Mouse (Mus musculus) cerebellum, adult 11-12 months (tissue): ENCODE data around the gene Ppp1r1b.
"Not testable (repeated sequence)": the region's sequence is repeated elsewhere in the genome, so short reads cannot be mapped to it uniquely, and the experiment has no call there.

Experiments used
- DNase-seq: peaks from one replicate; pipeline ENCODE4 v3.0.0; 2022

The Ppp1r1b gene

DNA sequence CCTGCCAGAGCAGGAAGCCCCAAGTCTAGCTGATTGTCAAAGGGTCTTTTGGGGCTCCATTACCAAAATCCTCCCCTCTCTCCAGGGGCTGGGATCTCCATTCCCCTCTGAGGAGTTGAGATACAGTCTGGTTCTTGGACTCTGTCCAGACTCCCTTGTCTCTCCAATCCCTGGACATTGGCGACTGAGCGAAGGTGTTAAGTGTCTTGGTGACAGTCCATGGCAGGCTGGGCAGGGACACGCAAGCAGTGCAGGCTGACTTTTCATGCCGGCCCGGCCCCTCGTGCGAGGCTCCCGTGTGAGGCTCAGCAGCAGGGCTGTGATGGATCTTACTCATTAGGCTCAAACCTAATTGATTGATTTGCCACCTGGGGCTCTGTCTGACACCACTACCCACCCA, 26.1 kb downstream of the Ppp1r1b start:
- DNase-seq, result no peak

DNA sequence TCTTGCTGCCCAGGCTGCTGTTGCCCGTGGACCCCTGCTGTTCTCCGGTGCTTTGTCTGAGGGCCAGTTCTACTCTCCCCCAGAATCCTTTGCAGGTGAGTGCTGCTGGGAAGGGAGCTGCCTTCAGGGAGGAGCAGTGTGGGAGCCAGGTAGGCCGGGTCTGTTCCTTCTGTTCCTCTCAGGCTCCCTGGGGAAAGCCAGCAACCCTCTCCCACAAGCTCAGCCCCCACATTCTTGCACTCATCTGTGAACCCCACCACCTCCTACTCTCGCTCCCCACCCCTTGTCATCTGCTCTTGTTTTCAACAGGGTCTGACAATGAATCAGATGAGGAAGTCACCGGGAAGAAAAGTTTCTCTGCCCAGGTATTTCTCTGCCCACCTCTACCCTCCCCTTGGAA, 28.6 kb downstream of the Ppp1r1b start:
- no peak for DNase-seq

DNA sequence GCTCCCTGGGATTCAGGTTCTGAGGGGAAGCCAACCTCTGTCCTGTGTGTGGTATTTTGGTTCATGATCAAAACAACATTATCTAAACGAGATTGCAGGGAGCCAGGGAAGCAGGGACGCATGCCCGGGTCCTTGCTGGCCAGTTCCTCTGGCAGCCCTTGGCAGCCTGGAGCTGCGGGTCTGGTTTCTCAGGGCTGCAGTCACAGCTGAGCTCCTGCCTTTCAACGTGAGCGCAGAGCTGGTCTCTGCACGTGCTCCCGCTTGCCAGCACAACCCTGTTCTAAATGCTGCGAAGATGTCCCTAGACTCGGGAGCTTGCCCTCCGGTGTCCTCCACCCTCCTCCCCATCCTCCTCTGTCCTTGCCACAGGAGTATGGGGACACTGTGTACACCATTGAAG, 29.6 kb downstream of the Ppp1r1b start:
- no peak for DNase-seq

DNA sequence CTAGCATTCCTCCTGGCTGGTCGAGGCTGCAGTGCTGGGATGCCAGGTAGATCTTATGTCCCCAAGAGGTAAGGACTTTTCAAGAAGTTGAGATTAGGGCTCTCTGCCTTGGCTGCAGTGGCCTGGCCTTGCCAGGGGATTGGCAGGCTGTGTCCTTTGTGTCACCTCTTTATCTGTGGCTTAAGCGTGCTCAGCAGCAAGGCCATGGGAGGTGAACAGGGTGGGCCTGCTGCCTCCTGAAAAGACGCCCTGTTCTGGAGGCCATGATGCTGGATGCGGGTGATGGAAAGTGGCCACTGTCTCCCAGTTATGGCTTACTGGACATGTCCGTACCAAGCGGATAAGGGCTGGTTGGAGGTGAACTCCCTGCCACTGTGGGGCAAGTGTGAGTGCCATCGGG, 31.2 kb downstream of the Ppp1r1b start:
- no peak for DNase-seq

DNA sequence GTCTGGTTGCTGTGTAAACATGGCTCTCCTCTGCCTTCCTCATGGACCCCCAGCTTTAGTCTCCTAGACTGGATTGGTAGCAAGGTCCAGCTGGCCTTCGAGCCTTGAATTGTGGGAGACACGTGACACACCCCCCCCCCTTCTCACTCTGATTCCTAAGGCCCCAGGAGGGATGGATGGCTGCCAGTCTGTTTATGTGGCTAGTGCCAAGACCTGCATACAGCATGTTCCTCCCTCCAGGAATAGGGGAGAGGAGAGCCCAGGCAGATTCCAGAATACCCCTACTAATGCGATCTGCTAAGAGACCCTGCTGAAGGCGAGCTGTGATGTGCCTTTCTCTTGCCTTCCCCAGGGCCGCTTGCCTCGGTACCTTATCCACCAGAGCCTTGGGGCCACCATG, 31.9 kb downstream of the Ppp1r1b start:
- DNase-seq, result peak; percentile 74

DNA sequence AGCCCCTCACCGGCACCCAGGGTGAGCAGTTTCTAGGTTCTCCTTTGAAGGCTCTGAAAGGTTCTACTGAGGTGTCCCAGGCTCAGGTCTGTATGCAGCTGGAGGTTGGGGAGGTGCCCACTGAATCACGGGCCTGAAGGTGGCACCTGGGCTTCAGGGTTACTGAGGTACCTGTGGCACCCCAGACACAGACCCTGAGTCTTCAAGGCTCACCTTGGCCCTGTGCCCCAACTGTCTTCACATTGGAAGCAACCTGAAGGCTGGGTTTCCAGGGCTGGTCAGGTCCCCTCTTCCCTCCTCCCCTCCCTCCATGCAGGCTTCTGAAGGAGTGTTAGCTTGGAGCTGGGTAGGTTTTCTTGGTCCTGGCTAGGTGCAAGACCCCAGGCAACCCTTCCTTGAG, 33.4 kb downstream of the Ppp1r1b start:
- DNase-seq, result peak; percentile 51

DNA sequence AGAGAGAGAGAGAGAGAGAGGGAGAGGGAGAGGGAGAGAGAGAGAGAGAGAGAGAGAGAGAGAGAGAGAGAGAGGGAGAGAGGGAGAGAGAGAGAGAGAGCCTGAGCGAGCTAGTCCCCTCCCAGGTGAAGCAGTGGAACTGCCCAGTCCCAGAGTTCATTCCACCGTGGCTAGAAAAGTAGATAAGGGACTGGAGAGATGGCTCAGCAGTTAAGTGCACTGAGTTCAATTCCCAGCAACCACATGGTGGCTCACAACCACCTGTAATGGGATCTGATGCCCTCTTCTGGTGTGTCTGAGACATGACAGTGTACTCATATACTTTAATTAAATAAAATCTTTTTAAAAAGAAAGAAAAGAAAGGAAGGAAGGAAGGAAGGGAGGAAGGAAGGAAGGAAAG, 34.2 kb downstream of the Ppp1r1b start:
- DNase-seq, result not testable (repeated sequence)

DNA sequence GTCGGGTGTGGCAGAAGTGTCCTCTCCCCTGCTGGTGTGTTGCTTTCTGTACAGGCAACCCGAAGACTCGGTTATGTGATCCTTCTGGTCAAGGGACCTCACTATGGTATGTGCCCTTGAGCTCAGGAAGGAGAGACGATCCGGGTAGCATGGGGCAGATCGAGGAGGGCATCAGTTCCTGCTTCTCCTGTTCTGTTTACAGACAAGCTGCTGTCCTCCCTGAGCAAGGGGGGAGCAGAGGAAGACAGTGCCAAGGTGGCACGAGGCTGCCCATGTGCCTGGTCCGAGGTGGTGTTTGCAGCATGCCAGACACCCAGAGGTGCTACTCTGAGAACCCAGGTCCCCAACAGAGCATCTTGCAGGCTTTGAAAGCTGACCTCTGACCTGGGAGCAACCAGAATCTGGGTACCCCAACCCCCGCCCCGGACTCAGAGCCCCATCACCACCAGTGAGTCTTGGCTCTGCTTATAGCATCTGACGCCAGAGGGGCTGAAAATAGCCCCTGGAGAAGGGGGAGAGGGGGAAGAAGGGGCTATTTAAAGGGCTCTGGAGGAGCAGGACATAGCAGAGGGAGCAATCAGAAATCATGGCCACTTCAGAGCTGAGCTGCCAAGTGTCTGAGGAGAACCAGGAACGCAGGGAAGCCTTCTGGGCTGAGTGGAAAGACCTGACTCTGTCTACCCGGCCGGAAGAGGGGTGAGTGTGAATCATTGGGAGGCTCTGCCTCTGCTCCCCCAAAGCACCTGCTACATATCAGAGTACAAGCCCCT, 35.2 kb downstream of the Ppp1r1b start, which contains the start of gene Tcap:
TSS of gene Tcap (plus strand) at position 551 of the 770 bp plus-strand sequence.
- DNase-seq, result peak; percentile 87

DNA sequence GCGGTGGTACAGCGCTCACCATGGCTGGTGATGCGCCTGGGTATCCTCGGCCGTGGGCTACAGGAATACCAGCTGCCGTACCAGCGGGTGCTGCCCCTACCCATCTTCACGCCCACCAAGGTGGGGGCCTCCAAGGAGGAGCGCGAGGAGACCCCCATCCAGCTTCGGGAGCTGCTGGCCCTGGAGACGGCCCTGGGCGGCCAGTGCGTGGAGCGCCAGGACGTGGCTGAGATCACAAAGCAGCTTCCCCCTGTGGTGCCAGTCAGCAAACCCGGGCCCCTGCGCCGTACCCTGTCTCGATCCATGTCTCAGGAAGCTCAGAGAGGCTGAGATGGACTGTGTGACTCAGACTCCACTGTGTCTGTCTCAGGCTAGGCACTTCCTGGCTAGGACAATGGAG, 36.0 kb downstream of the Ppp1r1b start:
- peak; percentile 52 for DNase-seq

DNA sequence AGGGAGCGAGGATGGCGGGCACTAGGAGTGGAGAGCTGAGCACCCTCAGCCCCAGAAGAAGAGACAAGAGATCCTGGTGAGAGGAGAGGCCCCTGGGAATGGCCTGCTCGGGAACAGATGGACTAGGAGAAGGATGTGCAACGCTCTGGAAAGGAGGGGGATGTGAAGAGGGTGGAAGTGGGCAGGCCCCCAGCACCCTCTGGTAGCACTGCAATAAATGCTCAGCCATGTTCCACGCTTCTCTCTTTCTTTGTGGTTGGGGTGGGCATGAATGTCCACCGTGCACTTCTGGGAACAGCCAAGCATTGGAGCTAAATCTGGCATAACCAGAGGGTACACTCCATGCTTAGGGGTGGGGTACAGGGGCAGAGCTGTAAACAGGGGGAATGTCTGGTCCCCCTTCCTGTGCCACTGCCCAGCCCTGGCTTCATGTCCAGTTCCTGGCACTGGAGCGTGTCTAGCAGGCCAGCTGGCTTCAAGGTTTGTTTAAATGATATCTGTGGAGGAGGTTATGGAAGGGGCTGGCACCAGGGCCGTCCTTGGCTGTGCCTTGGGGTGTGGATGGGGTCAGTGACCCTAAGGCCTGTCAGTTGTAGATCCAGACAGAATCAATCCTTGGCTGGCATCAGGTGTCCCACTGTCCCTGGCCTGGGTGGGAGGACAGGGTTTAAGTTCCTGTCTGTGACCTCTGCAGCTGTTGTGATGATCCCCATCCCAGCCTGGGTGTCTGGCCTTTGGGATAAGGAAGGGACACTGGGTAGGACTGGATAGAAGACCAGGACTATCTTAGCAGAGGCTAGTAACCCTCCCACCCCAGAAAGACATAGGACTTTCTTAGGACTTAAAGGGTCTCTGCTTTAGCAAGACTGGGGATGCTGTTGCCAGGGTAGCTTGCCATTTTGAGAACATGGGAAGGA, 36.8 kb downstream of the Ppp1r1b start:
- no peak for DNase-seq

DNA sequence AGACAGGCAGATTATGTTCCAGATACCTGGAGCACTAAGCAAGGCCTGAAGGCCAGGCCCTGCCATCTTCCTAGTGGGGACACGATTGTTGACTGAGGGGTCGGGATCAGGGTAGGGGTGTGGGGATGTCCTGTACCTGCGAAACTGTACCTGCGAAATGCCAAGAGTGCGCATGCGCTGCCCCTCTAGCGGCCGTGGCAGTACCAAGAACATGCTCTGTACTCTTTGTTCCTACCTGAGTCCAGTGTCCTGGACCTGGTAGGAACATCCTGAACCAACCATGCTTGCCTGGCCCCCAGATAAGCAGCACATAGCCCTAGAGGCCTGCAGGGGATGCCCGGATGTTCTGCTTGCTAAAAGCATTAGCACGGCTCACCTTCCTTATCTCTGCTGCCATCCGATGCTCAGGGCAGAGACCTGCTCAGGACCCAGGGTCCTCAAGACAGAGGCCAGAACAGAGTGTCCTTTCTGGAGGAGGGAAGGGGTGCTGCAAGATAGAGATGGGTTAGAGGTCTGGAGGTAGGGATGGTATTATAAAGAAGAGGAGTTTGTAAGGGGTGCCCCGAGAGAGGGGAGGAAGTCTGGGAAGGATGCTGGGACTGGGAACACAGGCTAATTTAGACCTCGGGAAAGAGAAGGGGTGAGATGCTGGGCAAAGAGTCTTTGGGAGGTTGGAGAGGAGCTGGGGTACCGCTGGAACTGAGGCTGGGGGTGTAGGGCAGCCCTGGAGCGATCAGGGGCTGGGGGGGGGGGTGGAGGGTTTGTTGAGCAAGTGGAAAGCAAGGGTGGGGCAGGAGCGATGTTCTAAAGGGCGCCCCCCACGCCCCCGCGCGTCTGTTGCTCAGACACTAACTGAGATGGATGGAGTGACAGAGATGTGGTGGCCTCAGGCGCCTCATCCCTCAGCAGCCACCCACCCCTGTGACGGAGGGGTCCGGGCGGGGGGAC, 37.7 kb downstream of the Ppp1r1b start, which contains the start of gene Pnmt:
TSS of gene Pnmt (plus strand) at position 813 of the 948 bp plus-strand sequence.
- DNase-seq, result peak; percentile 34

DNA sequence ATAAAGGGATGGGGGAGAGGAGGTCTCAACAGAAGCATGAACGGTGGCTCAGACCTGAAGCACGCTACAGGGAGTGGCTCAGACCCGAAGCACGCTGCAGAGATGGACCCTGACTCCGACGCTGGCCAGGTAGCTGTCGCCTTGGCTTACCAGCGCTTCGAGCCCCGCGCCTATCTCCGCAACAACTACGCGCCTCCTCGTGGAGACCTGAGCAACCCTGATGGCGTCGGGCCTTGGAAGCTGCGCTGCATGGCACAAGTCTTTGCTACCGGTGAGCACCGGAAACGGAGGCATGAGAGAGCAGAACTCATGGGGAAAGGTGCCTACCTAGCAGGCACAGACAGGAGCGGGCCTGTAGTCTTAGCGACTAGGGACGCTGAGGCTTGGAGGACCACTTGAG, 38.4 kb downstream of the Ppp1r1b start:
- DNase-seq, result peak; percentile 22

DNA sequence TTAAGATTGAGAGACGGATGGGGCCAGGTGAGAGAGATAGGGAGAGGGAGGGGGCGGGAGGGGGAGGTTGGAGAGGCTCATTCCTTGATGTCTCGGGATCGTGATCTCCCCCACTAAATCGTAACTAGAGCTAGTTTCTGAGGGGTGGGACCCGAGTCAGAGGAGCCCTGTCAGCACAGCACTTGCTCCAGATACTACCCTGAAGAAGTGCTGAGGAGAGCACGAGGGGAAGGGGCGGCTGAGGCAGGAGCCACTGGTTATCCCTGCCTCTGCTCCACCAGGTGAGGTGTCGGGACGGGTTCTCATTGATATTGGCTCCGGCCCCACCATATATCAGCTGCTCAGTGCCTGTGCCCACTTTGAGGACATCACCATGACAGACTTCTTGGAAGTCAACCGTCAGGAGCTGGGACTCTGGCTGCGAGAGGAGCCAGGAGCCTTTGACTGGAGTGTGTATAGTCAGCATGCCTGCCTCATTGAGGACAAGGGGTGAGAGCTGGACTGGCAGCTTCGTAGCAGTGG, 38.9 kb downstream of the Ppp1r1b start:
- DNase-seq, result peak; percentile 27

DNA sequence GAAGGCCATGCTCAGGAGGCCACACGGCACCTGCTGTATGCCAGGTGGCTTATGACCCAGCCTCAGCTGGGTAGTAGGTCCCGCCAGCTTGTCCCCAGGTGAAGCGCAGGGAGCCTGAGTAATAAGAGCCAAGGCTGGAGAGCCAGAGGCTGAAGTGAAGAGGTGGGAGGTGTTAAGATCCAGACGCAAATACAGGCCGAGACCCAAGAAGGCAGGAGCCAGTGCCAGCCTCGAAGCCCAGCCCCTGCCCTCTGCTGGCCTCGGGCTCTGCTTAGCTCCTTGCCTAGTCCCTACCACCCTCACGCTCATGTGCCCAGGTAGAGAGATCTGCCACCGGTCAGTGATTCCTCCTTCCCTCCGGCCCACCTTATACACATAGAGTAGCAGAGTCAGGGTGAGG, 40.1 kb downstream of the Ppp1r1b start:
- DNase-seq, result peak; percentile 15

DNA sequence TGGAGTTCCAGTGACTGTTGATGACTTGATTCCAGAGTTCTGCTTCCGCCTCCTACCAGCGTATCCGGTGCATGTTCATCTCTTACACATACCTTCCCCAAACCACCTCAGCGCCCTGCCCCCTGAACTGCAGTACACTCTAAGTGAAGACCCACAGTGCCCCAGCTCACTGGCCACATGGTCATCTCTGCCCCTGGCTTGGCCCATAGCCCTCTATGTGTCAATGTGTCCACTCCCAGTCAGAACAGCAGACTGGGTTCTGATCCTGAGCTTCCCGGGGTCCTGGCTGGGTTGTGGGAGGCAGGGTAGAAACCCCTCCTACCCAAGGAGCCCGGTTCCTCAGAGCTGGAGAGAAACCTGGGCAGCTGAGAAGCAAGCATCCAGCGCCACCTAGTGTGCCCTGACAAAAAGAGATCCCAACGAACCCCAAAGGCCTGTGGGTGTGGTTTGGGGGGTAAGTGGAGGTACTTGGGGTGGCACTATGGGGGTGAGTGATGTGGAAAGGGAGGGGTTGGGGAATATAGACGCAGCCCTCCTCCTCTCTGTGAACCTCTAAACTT, 41.1 kb downstream of the Ppp1r1b start:
- DNase-seq, result peak; percentile 69

DNA sequence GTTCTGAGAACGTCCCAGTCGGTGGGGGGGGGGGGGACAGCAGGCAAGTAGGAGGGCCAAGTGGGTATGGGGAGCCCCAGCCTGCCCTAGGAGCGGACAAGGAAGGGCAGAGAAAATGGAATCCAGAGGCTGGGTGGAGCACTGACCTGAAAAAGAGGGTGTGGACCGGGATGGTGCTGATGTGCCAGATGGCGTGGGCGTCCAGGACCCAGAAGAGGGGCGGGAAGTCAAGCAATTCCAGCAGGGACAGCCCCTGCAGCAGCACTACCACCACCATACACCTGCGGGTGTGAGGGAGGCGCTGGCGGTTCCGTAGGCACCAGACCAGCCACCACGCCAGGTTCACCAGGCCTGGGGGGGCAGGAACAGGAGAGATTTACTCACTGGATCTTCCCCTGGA, 41.9 kb downstream of the Ppp1r1b start:
- DNase-seq, result peak; percentile 37

DNA sequence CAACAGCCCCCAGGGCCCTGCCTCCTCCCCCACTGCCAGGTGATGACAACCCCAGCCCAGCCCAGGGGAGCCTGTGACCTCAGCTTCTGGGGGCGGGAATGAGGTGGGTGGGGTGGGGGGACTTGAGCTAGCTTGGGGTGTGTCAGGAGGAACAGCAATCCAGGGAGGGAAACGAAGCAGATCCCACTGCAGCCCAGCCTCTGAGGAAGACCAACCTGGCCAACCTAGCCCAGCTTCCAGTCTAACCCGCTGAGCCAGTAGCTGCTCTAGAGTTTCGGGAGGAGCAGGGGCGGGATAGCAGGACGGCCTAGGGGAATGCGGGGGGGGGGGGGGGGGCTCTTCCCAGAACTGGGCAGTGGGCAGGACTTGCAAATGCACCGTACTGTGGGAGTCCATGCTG, 43.8 kb downstream of the Ppp1r1b start:
- no peak for DNase-seq

DNA sequence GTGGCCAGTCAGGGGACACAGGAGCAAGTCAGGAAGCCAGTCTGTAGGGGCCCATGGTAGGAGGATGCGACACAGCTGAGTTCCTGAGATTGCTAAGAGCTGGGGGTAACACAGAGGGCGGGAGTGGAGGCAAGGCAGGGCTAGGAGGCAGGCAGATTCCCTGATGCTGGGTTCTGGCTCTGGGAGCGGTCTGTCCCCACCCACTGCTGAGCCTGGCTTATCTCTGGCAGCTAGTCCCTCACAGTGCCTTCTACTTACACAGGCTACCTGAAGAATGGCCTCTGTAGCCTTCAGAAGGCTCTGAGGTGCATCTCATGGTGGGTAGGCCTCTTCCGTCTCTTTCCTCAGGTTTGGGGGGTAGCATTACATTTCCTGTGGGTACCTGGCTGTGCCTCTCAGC, 44.4 kb downstream of the Ppp1r1b start:
- no peak for DNase-seq

DNA sequence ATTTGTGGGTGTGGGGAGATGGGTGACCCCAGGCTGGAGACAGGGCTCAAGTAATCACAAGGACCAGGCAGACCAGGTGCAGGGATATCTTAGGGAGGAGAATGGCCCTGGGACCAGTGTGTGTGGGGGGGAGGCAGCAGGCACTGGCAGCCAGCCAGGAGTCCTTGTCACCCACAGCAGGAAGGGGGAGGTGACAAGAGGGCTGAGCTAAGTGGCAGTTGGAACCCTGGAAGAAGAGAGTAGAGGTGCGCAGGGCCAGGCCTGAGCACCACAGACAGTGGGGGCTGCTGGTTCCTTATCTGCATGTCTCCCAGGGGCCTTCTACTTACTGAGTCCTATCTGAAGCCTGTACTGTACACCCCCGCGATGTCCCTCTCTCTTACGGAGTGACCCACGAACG, 45.1 kb downstream of the Ppp1r1b start:
- DNase-seq, result peak; percentile 31

DNA sequence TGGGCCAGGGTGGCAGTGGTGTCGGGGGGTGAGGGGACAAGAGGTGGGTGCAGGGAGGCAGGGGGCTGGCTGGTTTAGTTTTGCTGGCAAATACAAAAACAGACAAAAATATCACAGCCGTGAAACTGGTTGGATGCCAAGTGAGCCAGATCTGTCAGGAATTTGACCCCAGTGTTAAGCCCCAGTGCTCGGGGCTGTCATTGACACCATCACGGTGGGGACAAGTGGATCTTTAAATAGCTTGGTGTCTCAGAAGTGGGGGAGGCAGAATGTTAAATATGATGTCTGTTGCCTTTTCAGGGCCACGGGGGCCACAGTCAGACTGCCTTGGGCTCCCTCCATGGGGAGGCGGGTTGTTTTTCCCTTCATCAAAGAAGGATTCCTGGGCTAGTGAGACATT, 46.1 kb downstream of the Ppp1r1b start:
- DNase-seq, result no peak

DNA sequence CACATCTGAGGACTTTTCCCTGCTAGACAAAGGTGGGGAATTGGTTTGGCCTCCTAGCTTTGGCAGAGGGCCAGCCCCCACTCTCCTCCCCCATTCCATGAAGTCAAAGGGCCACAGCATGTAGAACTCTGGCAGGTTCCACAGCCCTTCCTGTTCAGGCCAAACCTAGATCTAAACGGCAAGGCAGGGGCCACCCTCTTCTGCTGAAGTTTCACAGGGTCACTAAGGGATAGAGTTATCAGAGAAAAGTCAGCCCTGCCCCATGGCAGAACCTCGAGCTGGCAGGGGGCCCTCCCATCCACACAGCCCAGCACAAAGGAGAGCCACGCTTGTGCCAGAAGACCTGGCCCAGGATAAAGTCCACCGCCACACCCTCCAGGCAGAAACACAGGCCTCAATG, 46.8 kb downstream of the Ppp1r1b start:
- peak; percentile 27 for DNase-seq

DNA sequence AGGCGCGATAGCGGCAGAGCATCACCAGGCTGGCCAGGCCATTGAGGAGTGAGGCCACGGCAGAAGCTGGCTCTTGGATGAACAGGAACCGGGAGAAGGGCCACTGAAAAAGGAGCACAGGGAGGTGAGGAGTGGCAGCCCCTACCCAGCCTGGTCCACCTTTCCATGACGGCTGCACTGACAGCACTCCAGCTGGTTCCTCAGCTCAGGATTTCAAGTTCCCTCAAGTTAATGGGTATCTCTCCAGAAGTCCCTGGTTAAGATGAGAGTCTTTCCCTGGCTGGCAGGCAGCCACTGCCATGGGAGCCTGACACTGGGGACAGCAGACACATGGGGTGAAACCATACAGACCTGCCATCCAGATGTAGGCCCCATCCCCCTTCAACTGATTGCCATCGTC, 49.7 kb downstream of the Ppp1r1b start:
- DNase-seq, result peak; percentile 46
